Mouse (Mus musculus) ovary, postnatal 10 days (tissue): Measurements from ENCODE around the gene Frmd7.

Experiments
- DNase-seq: peaks from one replicate; pipeline ENCODE4 v3.0.0; 2022; ENCODE audit warnings: low spot score

The Frmd7 gene

DNA sequence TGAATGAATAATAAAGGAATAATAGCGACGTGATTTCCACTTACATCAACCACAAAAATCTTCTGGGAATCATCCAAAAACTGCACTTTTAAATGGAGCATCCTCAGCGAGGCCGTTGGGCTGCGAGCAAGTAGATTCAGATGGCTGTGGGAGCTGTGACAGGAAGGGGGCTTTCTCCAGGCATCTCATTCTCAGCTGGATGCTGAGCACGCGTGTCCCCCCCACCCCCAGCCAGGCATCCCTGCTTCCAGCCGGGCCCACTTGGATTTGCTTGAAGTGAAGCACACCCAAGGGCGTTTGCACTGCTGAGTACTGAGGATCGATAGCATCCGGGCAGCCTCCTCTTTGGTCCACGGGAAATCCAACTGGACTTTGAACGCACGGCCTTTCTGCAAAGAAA is at the start of gene Frmd7:
Gene Frmd7 (minus strand): TSS at position 101 of the 400 bp plus-strand sequence.
- no peak for DNase-seq

GRCm38 (mm10) chrX:50991324-50991723 is 48.8 kb upstream of the Frmd7 start:
- DNase-seq, result no peak

- DNase-seq, result no peak
These were observed 47.4 kb upstream of the Frmd7 start for GRCm38 (mm10) chrX:50989940-50990339.

DNA sequence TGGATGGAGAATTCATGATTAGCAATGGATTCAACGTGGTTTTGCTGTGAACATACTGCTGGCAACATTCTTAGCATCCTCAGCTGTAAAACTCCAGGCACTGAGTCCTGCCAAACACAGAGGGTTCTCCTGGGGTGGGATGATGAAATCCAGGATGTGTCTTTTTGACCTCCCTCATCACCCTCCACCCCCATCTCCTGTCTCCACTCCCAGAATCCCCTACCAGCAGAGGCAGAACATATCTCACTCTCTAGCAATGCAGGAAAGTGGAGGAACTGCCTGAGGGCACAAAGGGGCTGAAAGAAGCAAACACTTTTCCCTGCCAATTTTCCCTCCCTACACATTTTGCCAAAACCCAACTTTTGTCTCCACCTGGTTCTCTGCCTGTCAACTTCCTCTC is 46.1 kb upstream of the Frmd7 start:
- DNase-seq, result no peak

- no peak for DNase-seq
These were observed 35.9 kb upstream of the Frmd7 start for GRCm38 (mm10) chrX:50978428-50978827.

GRCm38 (mm10) chrX:50972145-50972544 is 29.6 kb upstream of the Frmd7 start:
- no peak for DNase-seq

- DNase-seq, result no peak
These were observed 27.4 kb upstream of the Frmd7 start for GRCm38 (mm10) chrX:50969907-50970306.

- no peak for DNase-seq
These were observed 25.8 kb upstream of the Frmd7 start for GRCm38 (mm10) chrX:50968157-50968932.

- no peak for DNase-seq
These were observed 22.6 kb upstream of the Frmd7 start for GRCm38 (mm10) chrX:50965157-50965556.

DNA sequence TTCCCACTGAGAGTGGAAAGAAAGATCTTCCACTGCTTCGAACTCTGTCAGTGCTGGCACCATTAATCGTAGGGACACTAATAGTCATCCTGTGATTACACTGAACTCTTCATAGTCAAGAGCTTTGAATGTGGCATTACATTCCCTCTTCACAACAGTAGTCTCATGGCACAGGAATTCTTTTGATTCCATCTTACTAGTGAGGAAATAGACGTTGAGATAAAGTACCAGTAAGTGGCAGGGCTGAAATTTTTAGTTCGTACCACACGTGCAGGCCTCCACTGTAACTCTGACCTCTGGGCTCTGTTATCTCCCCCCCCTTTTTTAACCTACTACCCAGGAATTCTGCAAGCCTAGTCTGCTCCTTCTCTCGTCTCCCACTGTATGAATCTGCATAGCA is 20.4 kb upstream of the Frmd7 start:
- no peak for DNase-seq

DNA sequence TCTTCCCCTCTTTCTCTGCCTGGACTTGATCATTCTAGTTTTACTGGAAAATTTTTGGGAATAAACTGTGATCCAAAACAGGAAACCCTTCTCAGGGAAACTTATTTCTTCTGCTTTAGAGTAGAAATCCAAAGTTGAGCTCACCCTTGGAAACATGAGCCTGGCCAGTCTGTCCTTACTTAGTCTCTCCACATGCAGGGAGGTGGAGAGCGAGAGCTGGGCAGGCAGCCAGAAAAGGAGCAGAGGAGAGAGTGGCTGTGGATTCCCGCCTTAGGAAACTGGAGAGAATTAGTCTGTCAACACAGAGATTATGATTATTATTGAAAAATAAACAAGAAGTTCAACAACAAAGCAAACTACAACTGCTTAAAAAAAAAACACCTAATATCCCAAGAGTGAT is 6.1 kb upstream of the Frmd7 start:
- no peak for DNase-seq

DNA sequence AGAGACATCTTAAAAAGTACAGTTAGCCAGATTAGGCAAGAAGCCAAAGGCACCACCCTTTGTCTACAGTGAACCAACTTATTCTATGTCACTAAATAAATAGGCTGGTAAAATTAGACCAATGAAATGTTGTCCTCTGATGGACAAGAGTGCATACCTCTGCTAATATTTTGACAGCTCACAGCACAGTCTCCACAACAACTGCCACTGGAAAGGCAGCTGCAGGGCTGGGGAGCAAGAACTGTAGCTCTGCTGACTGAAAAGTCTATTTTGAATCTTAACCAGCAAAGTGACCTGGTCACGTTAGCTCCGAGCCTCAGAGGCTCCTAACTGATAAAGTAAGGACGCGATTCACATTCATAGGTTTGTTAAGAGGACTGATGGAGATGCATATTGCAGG is 5.6 kb upstream of the Frmd7 start:
- no peak for DNase-seq

GRCm38 (mm10) chrX:50937117-50937516 is 5.4 kb downstream of the Frmd7 start:
- DNase-seq, result no peak

GRCm38 (mm10) chrX:50930309-50930708 is 12.2 kb downstream of the Frmd7 start:
- no peak for DNase-seq

DNA sequence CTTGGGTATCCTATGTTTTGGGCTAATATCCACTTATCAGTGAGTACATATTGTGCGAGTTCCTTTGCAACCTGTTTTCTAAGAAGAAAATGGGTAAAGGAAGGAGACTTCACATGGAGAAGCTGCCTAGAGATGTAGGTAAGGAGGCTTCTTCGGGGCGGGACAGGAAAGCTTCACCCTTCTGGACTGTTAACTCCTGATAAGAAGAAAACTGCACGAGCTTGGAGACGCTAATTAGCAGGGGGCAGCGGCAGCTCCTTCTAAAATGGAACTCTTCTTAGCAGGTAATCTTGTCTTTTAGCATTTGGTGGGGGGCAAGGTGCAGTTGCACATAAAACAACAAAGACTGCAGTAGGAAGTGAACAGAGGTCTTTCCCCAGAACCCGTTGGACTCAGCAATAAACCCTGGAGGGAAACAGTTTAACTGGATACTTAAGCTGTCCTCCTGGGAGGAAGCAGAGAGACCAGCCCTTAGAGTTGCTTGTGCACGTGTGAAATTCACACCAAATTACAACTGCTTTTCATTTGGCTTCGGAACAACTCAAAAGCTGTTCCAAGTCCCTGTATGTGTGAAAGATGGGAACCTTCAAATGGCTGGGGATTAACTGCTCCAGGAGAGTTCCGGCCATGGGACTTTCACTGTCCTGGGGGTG is 15.5 kb downstream of the Frmd7 start:
- no peak for DNase-seq

DNA sequence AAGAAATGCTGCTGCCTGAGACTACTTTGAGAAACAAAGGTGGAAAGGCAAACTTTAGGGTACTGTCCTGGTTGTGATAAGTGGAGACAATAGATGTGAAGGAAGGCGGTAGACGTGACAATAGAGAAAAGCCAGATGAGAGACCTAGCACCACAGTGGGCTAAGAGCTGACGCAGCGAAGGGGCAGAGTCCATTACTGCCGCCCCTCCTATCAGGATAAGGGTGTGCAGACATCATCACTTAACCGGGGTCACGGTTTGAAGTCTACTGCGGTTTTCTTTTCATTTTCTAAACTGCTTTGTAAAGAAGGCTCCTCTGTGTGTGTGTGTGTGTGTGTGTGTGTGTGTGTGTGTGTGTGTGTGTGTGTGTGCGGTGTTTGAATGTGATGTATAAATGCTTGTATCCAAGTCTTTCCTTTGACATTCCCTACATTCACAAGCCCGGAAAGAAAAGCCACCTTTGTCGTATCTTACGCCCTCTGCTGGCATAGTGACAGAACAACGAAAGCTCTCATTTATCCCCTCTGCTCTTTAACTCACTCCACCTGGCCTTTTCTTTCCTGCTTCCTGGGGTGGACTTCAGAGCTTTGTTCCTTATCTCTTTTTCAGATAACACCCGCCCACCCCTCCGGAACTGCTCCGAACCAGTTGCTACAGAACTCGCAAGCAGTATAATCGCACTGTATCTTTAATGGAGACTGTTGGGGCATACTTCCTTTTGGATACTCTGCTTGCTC is 17.7 kb downstream of the Frmd7 start:
- DNase-seq, result no peak

GRCm38 (mm10) chrX:50918754-50919153 is 23.8 kb downstream of the Frmd7 start:
- DNase-seq, result no peak

GRCm38 (mm10) chrX:50917389-50917788 is 25.1 kb downstream of the Frmd7 start:
- no peak for DNase-seq

DNA sequence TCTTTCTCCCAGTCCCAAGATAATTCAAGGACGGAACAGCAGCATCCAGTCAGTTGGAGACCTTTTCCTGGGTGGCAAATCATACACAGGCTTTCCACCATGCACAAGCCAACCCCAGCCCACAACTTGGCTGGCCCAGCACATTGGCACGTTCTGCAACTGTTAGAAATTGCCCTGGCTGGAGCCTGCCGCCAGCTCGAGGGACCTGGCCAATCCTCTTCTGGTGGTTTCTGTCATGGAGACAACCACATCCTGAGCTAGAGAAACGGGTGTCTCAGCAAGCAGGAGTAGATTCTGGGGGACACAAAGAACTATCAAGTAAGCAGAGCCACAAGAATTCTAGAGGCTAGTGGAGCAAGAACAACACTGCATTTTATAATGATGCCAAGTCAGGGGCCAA is 32.6 kb downstream of the Frmd7 start:
- no peak for DNase-seq

DNA sequence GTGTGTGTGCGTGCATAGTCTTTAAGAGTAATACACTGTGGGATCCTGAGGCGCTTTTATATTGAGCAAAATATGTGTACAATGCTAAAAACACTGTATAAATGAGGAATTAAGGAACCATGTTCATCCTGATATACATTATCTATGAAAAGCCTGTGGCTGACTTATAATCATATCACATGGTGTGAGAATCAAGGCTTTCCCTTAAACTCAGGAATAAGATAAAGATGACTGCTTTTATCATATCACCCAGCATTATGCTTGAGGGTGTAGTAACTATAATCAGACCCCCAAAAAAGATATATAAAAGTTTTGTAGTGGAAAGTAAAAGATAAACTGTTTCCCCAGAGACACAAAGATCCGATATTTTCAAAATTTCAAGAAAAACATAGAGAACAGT is 39.0 kb downstream of the Frmd7 start:
- DNase-seq, result no peak

DNA sequence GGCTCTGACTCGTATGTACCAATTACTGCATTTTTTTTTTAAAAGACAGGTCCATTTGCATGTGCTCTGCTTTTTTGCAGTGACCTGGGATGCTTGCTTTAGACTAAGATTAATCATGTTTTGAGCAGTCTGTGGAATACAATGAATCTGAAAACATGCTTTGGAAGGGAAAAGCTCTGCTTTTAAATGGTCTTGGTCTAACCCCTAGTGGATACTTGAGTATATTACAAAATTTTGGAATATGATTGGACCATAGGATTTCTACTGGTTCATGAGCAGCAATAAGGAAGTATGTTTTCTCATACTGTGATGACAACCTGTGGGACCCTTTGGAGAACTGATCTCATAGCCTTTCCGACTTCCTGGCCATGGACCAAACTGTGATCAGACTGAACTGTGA is 54.5 kb downstream of the Frmd7 start:
- DNase-seq, result no peak

- DNase-seq, result no peak
These were observed 68.1 kb downstream of the Frmd7 start for GRCm38 (mm10) chrX:50874246-50875002.
